Mouse (Mus musculus) liver, embryonic 14.5 days (tissue): ENCODE data around the gene Scarb2.

Experiments
- CTCF ChIP-seq: IDR thresholded peaks from 2 replicates; pipeline ENCODE4 v1.5.1; 2016; ENCODE audit warnings: antibody characterized with exemption, low read depth, control low read depth
- EP300 ChIP-seq: IDR thresholded peaks from 2 replicates; pipeline ENCODE4 v1.6.1; 2016; ENCODE audit warnings: antibody characterized with exemption, low read depth

GRCm38 (mm10) chr5:92438540-92438939, 68.1 kb downstream of the Scarb2 start:
- no peak for TF ChIP-seq CTCF
- TF ChIP-seq EP300, result 0 out of 2 replicates have a peak, but pooled peaks have one; percentile 18
